Mouse (Mus musculus): ENCODE measurements around the gene 1700037C18Rik.

Gene 1700037C18Rik

DNA sequence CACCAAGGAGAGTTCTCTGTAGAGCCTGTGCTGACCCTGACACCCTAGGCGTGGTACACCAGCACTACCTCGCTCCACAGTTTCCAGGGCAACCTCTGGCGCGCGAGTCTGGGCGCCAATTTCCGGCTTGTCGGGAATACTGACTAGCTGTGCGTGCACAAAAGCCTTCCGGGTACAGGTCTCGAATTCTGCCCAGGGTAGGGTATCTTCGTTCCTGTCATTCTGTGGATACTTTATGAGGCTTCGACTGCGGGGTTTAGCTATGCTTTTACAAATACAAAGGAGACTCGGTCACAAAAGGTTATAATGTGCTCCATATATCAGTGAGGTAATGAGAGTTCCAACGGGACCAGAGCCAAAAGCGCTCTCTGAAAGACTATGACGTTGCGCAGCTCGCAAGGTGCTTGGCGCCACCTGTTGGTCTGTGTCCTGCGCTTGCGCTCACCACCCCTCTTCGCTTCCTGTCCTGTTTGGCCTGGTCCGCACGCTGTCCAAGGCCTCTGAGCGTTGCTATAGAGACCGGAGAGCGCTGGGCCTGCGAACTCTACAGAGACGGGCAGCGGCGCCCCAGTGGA, at the start of gene 1700037C18Rik, which contains the start of gene Cluap1:
1700037C18Rik (minus strand) TSS at position 153 of the 575 bp plus-strand sequence.
Cluap1 (plus strand) TSS at position 265 of the 575 bp plus-strand sequence.
- peak; percentile 92 for DNase-seq (ENCODE audit: low spot score)

- no peak for DNase-seq (ENCODE audit: low spot score)
Measured at GRCm38 (mm10) chr16:3956369-3956768, 47.9 kb upstream of the 1700037C18Rik start.

DNA sequence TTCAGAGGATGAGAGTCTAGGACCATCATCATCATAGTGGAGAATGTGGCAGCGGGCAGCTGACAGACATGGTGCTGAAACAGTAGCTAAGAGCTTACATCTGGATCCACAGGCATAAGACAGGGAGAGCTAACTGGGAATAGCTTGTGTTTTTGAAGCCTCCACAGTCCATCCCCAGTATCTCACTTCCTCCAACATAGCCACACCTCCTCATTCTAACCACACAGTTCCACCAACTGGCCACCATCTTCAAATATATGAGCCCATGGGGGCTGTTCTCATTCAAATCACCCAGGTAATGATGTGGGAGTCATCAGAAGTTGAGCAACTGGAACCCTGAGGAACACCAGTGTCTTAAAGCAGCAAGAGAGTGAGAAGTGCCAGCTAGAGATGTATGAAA, 42.7 kb upstream of the 1700037C18Rik start:
- DNase-seq (ENCODE audit: low spot score) = no peak

- DNase-seq (ENCODE audit: low spot score) = no peak
Measured at GRCm38 (mm10) chr16:3934701-3935100, 26.2 kb upstream of the 1700037C18Rik start.

GRCm38 (mm10) chr16:3934091-3934490, 25.6 kb upstream of the 1700037C18Rik start:
- no peak for DNase-seq (ENCODE audit: low spot score)

DNA sequence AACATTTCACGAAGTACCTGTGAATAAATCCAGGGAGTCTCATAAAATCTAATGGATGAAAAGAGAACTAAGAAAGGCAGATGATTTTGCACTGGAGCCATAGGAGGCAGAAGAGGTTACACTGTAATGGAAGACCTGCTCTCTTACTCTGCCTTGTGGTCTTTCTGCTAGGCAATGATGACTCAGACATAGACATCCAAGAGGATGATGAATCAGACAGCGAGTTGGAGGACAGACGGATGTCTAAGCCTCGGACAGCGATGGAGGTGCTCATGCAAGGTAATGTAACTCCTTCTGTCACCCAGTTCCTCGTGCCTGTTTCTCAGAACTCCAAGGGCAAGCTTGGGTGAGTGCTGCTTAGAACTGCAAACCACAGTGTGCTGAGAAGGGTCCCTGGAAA, 25.0 kb upstream of the 1700037C18Rik start:
- no peak for DNase-seq (ENCODE audit: low spot score)

GRCm38 (mm10) chr16:3929151-3929550, 20.7 kb upstream of the 1700037C18Rik start:
- DNase-seq (ENCODE audit: low spot score) = no peak

DNA sequence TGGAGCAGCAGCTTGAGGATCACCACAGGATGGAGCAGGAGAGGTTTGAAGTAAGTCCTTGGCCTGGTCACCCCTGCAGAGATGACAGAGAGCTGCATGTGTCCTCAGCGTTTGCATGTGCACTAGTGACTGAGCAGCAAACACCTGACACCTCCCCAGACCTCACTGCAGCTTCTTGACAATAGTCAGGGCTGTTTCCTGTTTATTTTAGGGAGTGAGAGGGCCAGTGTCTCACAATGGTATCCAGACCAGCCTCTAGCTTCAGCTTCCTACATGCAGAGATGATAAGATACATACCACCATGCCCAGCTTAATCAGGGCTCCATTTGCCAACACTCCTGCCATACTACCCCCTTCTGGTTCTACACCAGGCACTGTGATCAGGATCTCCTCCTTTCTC, 20.1 kb upstream of the 1700037C18Rik start:
- DNase-seq (ENCODE audit: low spot score) = no peak

GRCm38 (mm10) chr16:3923966-3924365, 15.5 kb upstream of the 1700037C18Rik start:
- no peak for DNase-seq (ENCODE audit: low spot score)

GRCm38 (mm10) chr16:3923515-3923914, 15.0 kb upstream of the 1700037C18Rik start:
- no peak for DNase-seq (ENCODE audit: low spot score)

GRCm38 (mm10) chr16:3920756-3921155, 12.3 kb upstream of the 1700037C18Rik start:
- no peak for DNase-seq (ENCODE audit: low spot score)

DNA sequence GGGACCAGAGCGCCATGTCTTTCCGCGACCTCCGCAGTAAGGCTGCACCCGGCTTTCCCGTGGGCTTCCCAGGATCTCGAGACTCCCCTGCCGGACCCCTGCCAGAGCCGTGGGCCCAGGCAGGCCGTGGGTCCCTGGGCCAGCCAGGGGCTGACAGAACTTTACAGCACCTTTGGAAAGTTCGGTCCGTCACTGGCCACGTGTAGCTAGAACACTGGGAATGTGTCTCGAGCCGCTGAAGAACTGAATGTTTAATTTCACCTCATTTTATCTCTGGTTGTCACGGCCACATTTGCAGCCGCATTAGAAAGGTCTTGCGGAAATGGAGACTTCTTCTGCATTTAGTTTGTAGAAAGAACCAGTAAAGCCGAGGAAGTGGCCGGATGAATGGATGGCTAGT, 629 bp upstream of the 1700037C18Rik start:
- DNase-seq (ENCODE audit: low spot score) = peak; percentile 37

GRCm38 (mm10) chr16:3907471-3907870, 1.0 kb downstream of the 1700037C18Rik start:
- no peak for DNase-seq (ENCODE audit: low spot score)

GRCm38 (mm10) chr16:3896553-3896952, 11.9 kb downstream of the 1700037C18Rik start:
- DNase-seq (ENCODE audit: low spot score) = no peak

GRCm38 (mm10) chr16:3896046-3896445, 12.4 kb downstream of the 1700037C18Rik start:
- DNase-seq (ENCODE audit: low spot score) = no peak

GRCm38 (mm10) chr16:3895173-3895792, 13.2 kb downstream of the 1700037C18Rik start:
- DNase-seq (ENCODE audit: low spot score) = peak; percentile 21

DNA sequence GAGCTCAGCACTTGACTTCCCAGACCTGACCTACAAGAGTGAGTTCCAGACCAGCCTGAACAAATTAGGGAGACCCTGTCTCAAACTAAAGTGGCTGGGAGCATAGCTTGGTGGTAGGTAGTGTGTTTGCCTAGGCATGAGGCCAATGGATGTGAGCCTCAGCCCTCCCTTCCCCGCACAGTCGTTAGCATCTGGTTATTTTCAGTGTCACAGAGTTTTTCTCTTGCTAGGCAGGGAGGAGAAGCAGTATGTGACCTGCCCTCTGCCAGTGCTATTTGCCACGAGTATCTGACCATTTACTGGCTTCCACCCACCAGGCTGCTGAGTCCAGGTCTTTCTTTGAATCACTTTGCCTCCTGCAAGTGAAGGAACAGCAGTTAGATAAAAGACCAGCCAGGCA, 14.8 kb downstream of the 1700037C18Rik start:
- DNase-seq (ENCODE audit: low spot score) = no peak

DNA sequence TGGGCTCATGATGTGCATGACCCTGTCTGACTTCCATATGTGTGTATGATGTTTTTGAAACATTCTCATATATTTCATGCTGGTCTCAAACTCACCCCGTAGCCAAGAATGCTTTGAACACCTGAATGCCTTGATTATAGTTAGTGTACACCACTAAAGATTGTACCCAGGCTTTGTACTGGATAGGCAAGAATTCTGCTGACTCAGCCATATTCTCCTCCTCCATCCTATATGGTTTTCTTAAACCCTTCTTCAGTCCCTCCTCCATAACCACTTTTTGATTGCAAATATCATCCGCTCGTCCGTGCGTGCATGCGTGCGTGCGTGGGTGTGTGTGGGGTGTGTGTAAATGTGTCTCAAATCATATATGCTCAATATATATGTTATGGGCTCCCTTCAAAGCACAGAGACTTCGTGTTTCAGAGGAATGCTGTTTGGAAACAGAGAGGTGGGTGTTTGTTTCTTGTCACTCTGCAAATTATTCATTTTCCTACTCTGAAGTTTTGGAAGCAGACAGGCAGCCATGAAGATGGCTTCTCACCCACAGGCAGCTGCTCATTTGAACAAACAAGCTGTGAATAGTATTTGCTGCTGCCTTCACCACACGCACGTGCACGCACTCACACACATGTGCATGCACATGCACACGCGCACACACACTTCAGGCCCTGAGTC, 16.7 kb downstream of the 1700037C18Rik start:
- DNase-seq (ENCODE audit: low spot score) = no peak

DNA sequence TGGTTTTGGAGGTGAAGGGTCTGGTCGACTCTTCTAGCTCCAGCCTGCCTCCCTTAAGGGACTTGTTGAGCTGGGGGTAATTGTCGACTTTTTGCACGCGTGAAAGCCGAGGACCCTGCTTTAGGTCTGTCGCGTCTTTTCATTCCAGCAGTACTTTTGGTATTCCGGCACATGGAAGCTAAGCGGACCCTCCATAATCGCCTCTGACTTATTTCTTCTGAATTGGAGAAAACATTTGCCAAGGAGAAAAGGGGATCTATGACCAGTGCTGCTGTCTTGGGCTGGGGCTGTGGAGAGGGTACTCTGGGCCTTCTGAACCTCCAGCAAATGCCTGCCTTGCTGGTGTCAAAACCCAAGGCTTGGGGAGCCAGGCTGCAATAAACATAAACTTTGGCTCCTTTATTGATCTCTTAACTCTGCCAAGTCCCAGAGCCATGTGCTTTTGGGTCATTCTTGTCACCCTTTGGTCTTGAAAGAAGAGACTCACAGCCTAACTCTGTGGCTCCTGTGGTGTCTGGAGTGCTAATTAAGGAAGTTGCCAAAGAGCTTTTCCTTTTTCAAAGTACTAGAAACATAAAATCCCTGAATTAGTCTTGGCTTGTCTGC, 23.3 kb downstream of the 1700037C18Rik start:
- DNase-seq (ENCODE audit: low spot score) = peak; percentile 15

DNA sequence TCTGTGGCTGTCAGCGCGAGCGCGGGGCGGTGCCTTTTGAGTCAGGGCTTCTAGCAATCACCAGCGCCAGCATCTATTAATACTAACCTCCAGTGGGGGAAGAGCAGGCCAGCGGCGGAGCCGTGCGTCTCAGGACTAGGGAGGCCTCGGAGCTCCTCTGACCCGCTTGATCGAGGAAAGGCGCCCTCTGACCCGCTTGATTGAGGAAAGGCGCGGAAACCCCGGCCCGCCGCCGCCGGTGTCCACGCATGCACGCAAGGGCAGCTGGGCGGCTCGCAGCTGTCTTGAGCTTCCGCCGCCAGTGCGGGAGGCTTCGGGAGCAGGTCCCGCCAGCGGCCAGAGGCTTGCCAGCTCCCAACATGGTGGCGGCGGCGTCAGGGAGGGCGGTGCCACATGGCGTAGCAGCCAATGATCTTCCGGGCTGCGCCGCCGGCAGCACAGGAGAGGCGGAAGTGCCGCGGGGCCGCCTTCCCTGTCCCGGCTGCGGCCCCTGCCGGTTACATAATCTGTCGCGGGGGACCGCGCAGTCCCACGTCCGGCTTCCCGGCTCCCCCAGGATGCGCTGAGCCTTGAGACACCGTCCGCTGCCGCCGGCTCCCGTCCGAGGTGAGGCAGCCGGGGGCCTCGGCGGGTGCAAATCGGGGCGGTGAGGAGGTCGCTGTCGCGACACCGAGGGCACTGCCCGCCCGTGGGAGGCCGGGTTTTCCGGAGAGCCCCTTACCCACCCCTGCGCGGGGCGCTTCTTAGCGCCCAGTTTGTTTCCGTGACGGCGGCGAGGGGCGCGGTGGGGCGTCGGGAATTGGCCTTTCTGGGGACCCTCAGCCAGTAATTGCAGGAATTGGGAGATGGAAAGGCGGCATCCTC, 24.1 kb downstream of the 1700037C18Rik start, which contains the start of the genes Zfp597 and Gm20695:
Zfp597 (minus strand) TSS at position 361 of the 864 bp plus-strand sequence.
Gm20695 (plus strand) TSS at position 448 of the 864 bp plus-strand sequence.
- DNase-seq (ENCODE audit: low spot score) = peak; percentile 92

- DNase-seq (ENCODE audit: low spot score) = no peak
Measured at GRCm38 (mm10) chr16:3876346-3876745, 32.1 kb downstream of the 1700037C18Rik start.

All from c-Kit-positive CD71-positive TER-119-positive erythroid progenitor cells, embryonic 14.5 days (primary cell).